Mouse (Mus musculus) lung, embryonic 15.5 days (tissue): Measurements from ENCODE around the gene Plbd2. TPM values are rescaled to one million over a fixed set of nuclear protein-coding genes. Genes with fewer than 3 reads are reported as not detected.

Source experiments
- ATAC-seq: fragments of 200-750 bp; cut with Nextera tagmentation; 2 replicates; pipeline ENCODE4 v1.8.0; 2017; ENCODE audit warnings: moderate number of reproducible peaks, borderline replicate concordance; ENCODE audit not compliant: low FRiP score, low TSS enrichment; ENCODE audit errors: extremely low read depth
- H3K27ac ChIP-seq: fragments of 300-500 bp; sonication (generic); 2 replicates; pipeline ENCODE4 v1.5.1; 2015; ENCODE audit warnings: moderate library complexity, mild to moderate bottlenecking, inconsistent platforms
- H3K27me3 ChIP-seq: fragments of 300-500 bp; sonication (generic); 2 replicates; pipeline ENCODE4 v1.6.1; 2015; ENCODE audit warnings: inconsistent platforms
- H3K36me3 ChIP-seq: fragments of 300-500 bp; sonication (generic); 2 replicates; pipeline ENCODE4 v1.6.1; 2015; ENCODE audit warnings: inconsistent platforms
- H3K4me1 ChIP-seq: fragments of 300-500 bp; sonication (generic); 2 replicates; pipeline ENCODE4 v1.6.1; 2015; ENCODE audit warnings: inconsistent platforms
- H3K4me2 ChIP-seq: fragments of 300-500 bp; sonication (generic); 2 replicates; pipeline ENCODE4 v1.6.1; 2015; ENCODE audit warnings: inconsistent platforms, mild to moderate bottlenecking, moderate library complexity
- H3K4me3 ChIP-seq: fragments of 300-500 bp; sonication (generic); 2 replicates; pipeline ENCODE4 v1.5.1; 2015; ENCODE audit warnings: mild to moderate bottlenecking, inconsistent platforms
- H3K9ac ChIP-seq: fragments of 300-500 bp; sonication (generic); 2 replicates; pipeline ENCODE4 v1.6.1; 2015; ENCODE audit warnings: inconsistent platforms
- H3K9me3 ChIP-seq: fragments of 300-500 bp; sonication (generic); 2 replicates; pipeline ENCODE4 v1.6.1; 2016; ENCODE audit warnings: inconsistent platforms
- WGBS: fragments of 180-500 bp; shearing (Covaris S2); methylation state at CpG from one replicate; pipeline ENCODE4 v1.1.7; 2015; 5-methylcytosine and 5-hydroxymethylcytosine counted together
- polyA plus RNA-seq: library from polyadenylated mRNA; unstranded; fragments of >200 nt; fragmentation: Nextera tagmentation; extraction: Ambion mirVana; gene quantifications from 2 replicates; pipeline ENCODE4 v1.2.1, GENCODE M21; 2015

Plbd2 gene
- polyA plus RNA-seq, 1 experiment from 2014 or later = 52.6 TPM

- Histone ChIP-seq H3K4me1 (no peaks in the 10 kb centered on the region), H3K4me2 (no peak overlapping the region), H3K4me3 (no peak overlapping the region), H3K36me3 (0 out of 2 replicates have a peak, but pooled peaks cover 11% of the 10 kb centered on the region), H3K9ac (no peak overlapping the region), H3K27ac (no peak overlapping the region), H3K9me3 (no peaks in the 10 kb centered on the region), H3K27me3 (no peaks in the 10 kb centered on the region)
- ATAC-seq = no peak
- WGBS = 64% methylated on average over 11 of the region's 11 CpGs
These were observed 11.0 kb downstream of the Plbd2 start for GRCm38 (mm10) chr5:120492437-120492836.

DNA sequence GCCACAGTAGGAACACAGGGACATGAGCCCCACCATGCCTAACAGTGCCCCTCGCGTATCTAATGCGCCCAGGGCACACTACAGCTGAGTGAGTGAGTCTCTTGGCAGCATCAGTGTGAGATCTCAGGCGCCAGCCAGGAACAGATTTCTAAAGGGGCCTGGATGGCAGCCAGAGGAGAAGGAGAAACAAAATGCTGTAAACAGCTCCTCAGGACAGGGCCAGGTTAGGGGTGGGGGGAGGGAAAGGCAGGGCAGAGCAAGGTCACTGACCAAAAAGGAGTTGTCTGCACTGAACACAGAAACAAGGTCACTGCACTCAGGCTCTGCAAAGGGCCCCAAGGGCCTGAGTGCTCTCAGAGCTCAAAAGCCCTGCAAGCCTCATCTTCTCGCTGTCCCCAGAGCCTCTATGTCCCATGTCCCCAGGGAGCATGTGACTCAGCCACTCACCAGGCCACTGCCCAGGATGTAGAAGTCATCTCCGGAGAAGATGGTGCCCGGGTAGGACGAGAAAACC lies 12.7 kb downstream of the Plbd2 start:
- H3K4me3 ChIP-seq = no peak overlapping the region
- 72% methylated on average over 8 of the region's 8 CpGs for WGBS
- no peak overlapping the region for H3K27ac ChIP-seq

GRCm38 (mm10) chr5:120487844-120488243 lies 15.6 kb downstream of the Plbd2 start:
- 68% methylated on average over 8 of the region's 8 CpGs for WGBS
- H3K36me3 ChIP-seq = peaks cover 25% of the 10 kb centered on the region; the same call in 1 of the 2 replicates
- H3K4me3 ChIP-seq = no peak overlapping the region
- H3K27me3 ChIP-seq = no peaks in the 10 kb centered on the region
- no peak overlapping the region for H3K27ac ChIP-seq
- no peak overlapping the region for H3K4me2 ChIP-seq
- H3K9ac ChIP-seq = no peak overlapping the region
- no peaks in the 10 kb centered on the region for H3K9me3 ChIP-seq
- no peaks in the 10 kb centered on the region for H3K4me1 ChIP-seq
- ATAC-seq = no peak

More for the DNA sequence above, 12.7 kb downstream of the Plbd2 start:
- H3K4me1 ChIP-seq = no peaks in the 10 kb centered on the region
- no peaks in the 10 kb centered on the region for H3K9me3 ChIP-seq
- no peaks in the 10 kb centered on the region for H3K27me3 ChIP-seq
- no peak overlapping the region for H3K9ac ChIP-seq
- H3K4me2 ChIP-seq = no peak overlapping the region
- ATAC-seq = no peak
- H3K36me3 ChIP-seq = peaks cover 22% of the 10 kb centered on the region; the same call in 1 of the 2 replicates

DNA sequence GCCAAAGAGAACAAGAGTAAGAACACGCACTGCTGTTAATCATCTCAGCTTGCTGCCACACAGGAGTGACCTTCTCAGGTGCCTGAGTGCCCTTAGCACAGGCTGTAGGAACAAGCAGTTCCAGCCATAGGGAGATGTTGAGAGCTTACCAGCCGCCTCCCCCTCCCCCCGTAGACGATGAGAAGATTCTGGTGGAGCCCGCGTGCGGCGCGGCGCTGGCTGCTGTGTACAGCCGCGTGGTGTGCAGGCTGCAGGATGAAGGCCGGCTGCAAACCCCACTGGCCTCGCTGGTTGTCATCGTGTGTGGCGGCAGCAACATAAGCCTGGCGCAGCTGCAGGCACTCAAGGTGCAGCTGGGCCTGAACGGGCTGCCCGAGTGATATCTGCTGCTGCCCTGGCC lies 20.0 kb downstream of the Plbd2 start:
- Histone ChIP-seq H3K4me1 (no peaks in the 10 kb centered on the region), H3K4me2 (no peak overlapping the region), H3K36me3 (peaks cover 17% of the 10 kb centered on the region; the same call in 1 of the 2 replicates), H3K9ac (no peak overlapping the region), H3K27me3 (no peaks in the 10 kb centered on the region), H3K4me3 (no peak overlapping the region), H3K9me3 (no peaks in the 10 kb centered on the region), H3K27ac (no peak overlapping the region)
- WGBS = 68% methylated on average over 19 of the region's 19 CpGs
- no peak for ATAC-seq

- Histone ChIP-seq H3K4me1 (no peaks in the 10 kb centered on the region), H3K9me3 (no peaks in the 10 kb centered on the region), H3K9ac (no peak overlapping the region), H3K27ac (no peak overlapping the region), H3K4me3 (no peak overlapping the region), H3K4me2 (no peak overlapping the region), H3K27me3 (no peaks in the 10 kb centered on the region), H3K36me3 (peaks cover 7% of the 10 kb centered on the region; the same call in 1 of the 2 replicates)
- ATAC-seq = no peak
- WGBS = 63% methylated on average over 9 of the region's 9 CpGs
These were observed 22.2 kb downstream of the Plbd2 start for GRCm38 (mm10) chr5:120481205-120481604.

DNA sequence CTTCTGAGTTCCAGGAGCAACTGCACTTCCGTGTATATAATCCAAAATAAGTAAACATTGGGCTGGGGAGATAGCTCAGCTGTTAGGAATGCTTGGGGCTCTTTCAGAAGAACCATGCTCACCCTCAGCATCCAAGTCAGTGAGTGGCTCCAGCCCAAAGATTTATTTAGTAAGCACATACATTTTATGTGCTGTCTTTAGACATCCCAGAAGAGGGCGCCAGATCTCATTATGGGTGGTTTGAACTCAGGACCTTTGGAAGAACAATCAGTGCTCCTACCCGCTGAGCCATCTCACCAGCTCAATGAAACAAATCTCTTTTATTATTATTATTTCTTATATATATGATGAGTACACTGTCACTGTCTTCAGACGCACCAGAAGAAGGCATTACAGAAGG lies 23.9 kb downstream of the Plbd2 start:
- Histone ChIP-seq H3K9ac (no peak overlapping the region), H3K27me3 (no peaks in the 10 kb centered on the region), H3K9me3 (no peaks in the 10 kb centered on the region), H3K4me3 (no peak overlapping the region), H3K4me2 (no peak overlapping the region), H3K4me1 (no peaks in the 10 kb centered on the region), H3K27ac (no peak overlapping the region), H3K36me3 (0 out of 2 replicates have a peak, but pooled peaks cover 3% of the 10 kb centered on the region)
- ATAC-seq = no peak
- WGBS = 57% methylated on average over 4 of the region's 4 CpGs

DNA sequence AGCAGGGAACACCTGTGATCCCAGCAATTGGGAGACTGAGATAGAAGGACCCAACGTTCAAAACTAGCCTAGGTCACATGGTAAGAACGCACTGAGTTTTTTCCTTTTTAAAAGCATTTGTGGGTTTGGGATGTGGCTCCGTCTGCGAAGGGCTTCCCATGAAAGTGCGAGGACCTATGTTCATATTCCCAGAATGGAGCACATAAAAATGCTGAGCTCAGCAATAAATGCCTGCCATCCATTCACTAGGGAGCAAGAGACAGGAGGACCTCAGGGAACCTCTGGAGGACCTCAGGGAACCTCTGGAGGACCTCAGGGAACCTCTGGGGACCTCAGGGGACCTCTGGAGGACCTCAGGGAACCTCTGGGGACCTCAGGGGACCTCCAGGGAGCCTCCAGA lies 25.4 kb downstream of the Plbd2 start:
- Histone ChIP-seq H3K4me3 (no peak overlapping the region), H3K4me2 (no peak overlapping the region), H3K9me3 (no peaks in the 10 kb centered on the region), H3K27ac (no peak overlapping the region), H3K36me3 (no peaks in the 10 kb centered on the region), H3K27me3 (no peaks in the 10 kb centered on the region), H3K9ac (no peak overlapping the region), H3K4me1 (no peaks in the 10 kb centered on the region)
- no peak for ATAC-seq
- 84% methylated on average over 5 of the region's 5 CpGs for WGBS

GRCm38 (mm10) chr5:120476296-120476695 lies 27.1 kb downstream of the Plbd2 start, which contains the start of gene Sds:
Gene Sds (plus strand): TSS chr5:120476526.
- H3K9ac ChIP-seq = no peak within 1 kb of the TSS
- WGBS = 7% methylated on average over 13 of the region's 13 CpGs
- no peak within 1 kb of the TSS for H3K27ac ChIP-seq
- H3K4me2 ChIP-seq = no peak within 1 kb of the TSS
- no peaks in the 10 kb centered on the region for H3K36me3 ChIP-seq
- no peaks in the 10 kb centered on the region for H3K27me3 ChIP-seq
- ATAC-seq = no peak
- H3K9me3 ChIP-seq = no peaks in the 10 kb centered on the region
- no peak within 1 kb of the TSS for H3K4me3 ChIP-seq
- H3K4me1 ChIP-seq = no peaks in the 10 kb centered on the region

GRCm38 (mm10) chr5:120475861-120476260 lies 27.6 kb downstream of the Plbd2 start:
- Histone ChIP-seq H3K27ac (no peak overlapping the region), H3K36me3 (no peaks in the 10 kb centered on the region), H3K4me1 (no peaks in the 10 kb centered on the region), H3K4me3 (no peak overlapping the region), H3K9ac (no peak overlapping the region), H3K4me2 (no peak overlapping the region), H3K27me3 (no peaks in the 10 kb centered on the region), H3K9me3 (no peaks in the 10 kb centered on the region)
- ATAC-seq = no peak
- 54% methylated on average over 8 of the region's 8 CpGs for WGBS

DNA sequence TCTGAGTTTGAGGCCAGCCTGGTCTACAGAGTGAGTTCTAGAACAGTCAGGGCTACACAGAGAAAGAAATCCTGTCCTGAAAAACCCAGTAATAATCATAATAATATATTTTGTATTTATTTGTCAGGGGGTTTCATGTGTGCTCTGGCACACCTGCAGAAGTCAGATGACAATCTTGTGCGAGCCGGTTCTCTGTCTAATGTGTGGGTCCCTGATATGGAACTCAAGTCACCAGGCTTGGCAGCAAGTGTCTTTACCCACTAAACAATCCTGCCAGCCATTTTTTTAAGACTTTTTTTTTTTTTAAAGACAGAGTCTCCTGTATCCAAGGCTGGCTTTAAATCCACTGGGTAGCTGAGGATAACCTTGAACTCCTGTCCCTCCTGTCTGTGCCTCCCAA lies 30.1 kb downstream of the Plbd2 start:
- no peaks in the 10 kb centered on the region for H3K9me3 ChIP-seq
- 86% methylated on average over 2 of the region's 2 CpGs for WGBS

GRCm38 (mm10) chr5:120472770-120473169 lies 30.7 kb downstream of the Plbd2 start, which contains the start of gene Sdsl:
Gene Sdsl (minus strand): TSS chr5:120472810.
- H3K4me1 ChIP-seq = no peaks in the 10 kb centered on the region
- H3K36me3 ChIP-seq = no peaks in the 10 kb centered on the region
- no peak within 1 kb of the TSS for H3K4me2 ChIP-seq
- no peaks in the 10 kb centered on the region for H3K27me3 ChIP-seq
- H3K27ac ChIP-seq = no peak within 1 kb of the TSS
- ATAC-seq = no peak
- H3K4me3 ChIP-seq = no peak within 1 kb of the TSS
- H3K9ac ChIP-seq = no peak within 1 kb of the TSS
- WGBS = 55% methylated on average over 8 of the region's 8 CpGs
- H3K9me3 ChIP-seq = no peaks in the 10 kb centered on the region

More for the DNA sequence above, 30.1 kb downstream of the Plbd2 start:
- no peaks in the 10 kb centered on the region for H3K36me3 ChIP-seq
- no peak overlapping the region for H3K4me3 ChIP-seq
- ATAC-seq = no peak
- no peak overlapping the region for H3K9ac ChIP-seq
- no peak overlapping the region for H3K27ac ChIP-seq
- no peaks in the 10 kb centered on the region for H3K4me1 ChIP-seq
- no peak overlapping the region for H3K4me2 ChIP-seq
- no peaks in the 10 kb centered on the region for H3K27me3 ChIP-seq

DNA sequence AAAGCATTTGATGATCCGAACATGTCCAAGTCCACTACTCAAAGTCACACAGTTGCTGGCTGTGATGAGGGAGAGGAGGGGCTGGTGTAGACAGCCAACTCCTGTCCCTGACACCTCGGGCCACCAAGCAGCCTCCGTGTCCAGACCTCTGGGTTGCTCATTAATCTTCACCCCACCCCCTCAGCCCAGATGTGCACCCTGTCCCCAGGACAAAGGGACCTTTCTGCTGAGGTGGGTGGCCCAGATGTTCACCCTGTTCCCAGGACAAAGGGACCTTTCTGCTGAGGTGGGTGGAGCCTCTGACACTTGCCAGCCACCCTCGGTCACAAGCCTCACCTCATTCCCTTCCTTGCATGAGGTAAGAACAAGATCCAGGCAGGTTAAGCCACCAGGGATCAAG lies 31.9 kb downstream of the Plbd2 start:
- H3K4me3 ChIP-seq = no peak overlapping the region
- H3K9me3 ChIP-seq = no peaks in the 10 kb centered on the region
- H3K36me3 ChIP-seq = no peaks in the 10 kb centered on the region
- no peaks in the 10 kb centered on the region for H3K4me1 ChIP-seq
- H3K27me3 ChIP-seq = no peaks in the 10 kb centered on the region
- no peak overlapping the region for H3K4me2 ChIP-seq
- 24% methylated on average over 4 of the region's 4 CpGs for WGBS
- no peak overlapping the region for H3K27ac ChIP-seq
- H3K9ac ChIP-seq = no peak overlapping the region
- no peak for ATAC-seq

DNA sequence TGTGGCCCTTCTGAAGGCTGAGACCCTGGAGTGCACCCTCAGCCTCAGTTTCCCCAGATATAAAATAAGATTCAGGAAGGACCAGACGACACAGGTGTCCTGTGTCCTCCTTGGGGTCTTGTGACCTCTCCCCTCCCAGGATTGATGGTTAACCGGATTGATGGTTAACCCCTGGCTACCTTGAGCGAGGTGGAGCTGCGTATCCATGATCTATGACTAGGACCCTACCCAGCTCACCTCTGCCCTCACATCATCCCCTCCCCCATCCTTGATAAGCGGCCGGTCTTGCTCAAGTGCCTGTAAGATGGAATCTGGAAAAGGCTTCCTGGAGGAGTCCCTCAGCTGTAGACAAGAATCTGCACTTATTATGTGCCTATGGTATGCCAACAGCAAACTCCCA lies 34.6 kb downstream of the Plbd2 start:
- Histone ChIP-seq H3K4me1 (no peaks in the 10 kb centered on the region), H3K36me3 (no peaks in the 10 kb centered on the region), H3K9ac (no peak overlapping the region), H3K4me2 (no peak overlapping the region), H3K9me3 (no peaks in the 10 kb centered on the region), H3K27me3 (no peaks in the 10 kb centered on the region), H3K27ac (no peak overlapping the region), H3K4me3 (no peak overlapping the region)
- ATAC-seq = no peak
- WGBS = 67% methylated on average over 6 of the region's 6 CpGs
